ENCODE assay signal across 8 mouse cellular contexts in genomic region chr4:148590421-148591170, GRCm38 (mm10). TPM values are rescaled to one million over a fixed set of nuclear protein-coding genes. Genes with fewer than 3 reads are reported as not detected.
DNase-seq lines count a peak whose midpoint lies in the region; ATAC-seq and TF ChIP-seq lines count a peak whose summit lies in the region.

No protein-coding gene starts in this region.

- H3K4me2 ChIP-seq in forebrain, embryonic 11.5 days (ENCODE audit: low read depth, low read length, severe bottlenecking): peak overlapping the region; percentile 62
- H3K4me2 ChIP-seq in limb, embryonic 12.5 days: peak overlapping the region; percentile 91
- H3K4me2 ChIP-seq in neural tube, embryonic 11.5 days (ENCODE audit: low read depth): peak overlapping the region; percentile 90

- H3K9ac ChIP-seq in forebrain, embryonic 11.5 days (ENCODE audit: low read length): peak overlapping the region; percentile 21
- peak overlapping the region; percentile 52 for H3K9ac ChIP-seq in limb, embryonic 12.5 days (replicated peaks)
- peak overlapping the region; percentile 33 for H3K9ac ChIP-seq in neural tube, embryonic 11.5 days (ENCODE audit: low read length)

- intact Hi-C loops in left cerebral cortex, adult 2 months (cut with DNase I): no loop called here

- H3K9me3 ChIP-seq in forebrain, embryonic 11.5 days (ENCODE audit: control insufficient read depth, low read length): no peaks in the 10 kb centered on the region
- H3K9me3 ChIP-seq in limb, embryonic 12.5 days: no peaks in the 10 kb centered on the region
- no peaks in the 10 kb centered on the region for H3K9me3 ChIP-seq in neural tube, embryonic 11.5 days (ENCODE audit: control insufficient read depth, low read length)

- peaks cover 5% of the 10 kb centered on the region; the same call in 1 of the 2 replicates for H3K4me1 ChIP-seq in bone marrow, adult 2 months (ENCODE audit: control insufficient read depth, insufficient read depth, low read length)
- peaks cover 9% of the 10 kb centered on the region for H3K4me1 ChIP-seq in forebrain, embryonic 11.5 days (replicated peaks; ENCODE audit: control insufficient read depth, insufficient read depth, low read length)
- H3K4me1 ChIP-seq in limb, embryonic 12.5 days (replicated peaks): peaks cover 15% of the 10 kb centered on the region
- H3K4me1 ChIP-seq in neural tube, embryonic 11.5 days (ENCODE audit: control insufficient read depth, insufficient read depth, low read length): peaks cover 9% of the 10 kb centered on the region

- H3K27ac ChIP-seq in left cerebral cortex, adult 2 months: peak overlapping the region; percentile 90
- peak overlapping the region; percentile 46; the same call in 1 of the 2 replicates for H3K27ac ChIP-seq in bone marrow, adult 2 months (ENCODE audit: control insufficient read depth, insufficient read depth, low read depth, low read length, poor library complexity)
- H3K27ac ChIP-seq in forebrain, embryonic 11.5 days (ENCODE audit: low read depth, low read length): peak overlapping the region; percentile 54
- peak overlapping the region; percentile 66 for H3K27ac ChIP-seq in limb, embryonic 12.5 days
- no peak overlapping the region for H3K27ac ChIP-seq in neural tube, embryonic 11.5 days (ENCODE audit: low read depth, low read length)

- no peaks in the 10 kb centered on the region for H3K27me3 ChIP-seq in forebrain, embryonic 11.5 days (ENCODE audit: control insufficient read depth, insufficient read depth, low read length)
- H3K27me3 ChIP-seq in limb, embryonic 12.5 days: no peaks in the 10 kb centered on the region
- H3K27me3 ChIP-seq in neural tube, embryonic 11.5 days (ENCODE audit: control insufficient read depth, insufficient read depth, low read length): no peaks in the 10 kb centered on the region

- H3K4me3 ChIP-seq in left cerebral cortex, adult 2 months: peak overlapping the region; percentile 89
- peak overlapping the region; percentile 85 for H3K4me3 ChIP-seq in bone marrow, adult 2 months (replicated peaks; ENCODE audit: control insufficient read depth, low read depth, low read length)
- peak overlapping the region; percentile 71 for H3K4me3 ChIP-seq in forebrain, embryonic 11.5 days (ENCODE audit: low read depth, low read length)
- peak overlapping the region; percentile 98 for H3K4me3 ChIP-seq in limb, embryonic 12.5 days (replicated peaks)
- peak overlapping the region; percentile 92 for H3K4me3 ChIP-seq in neural tube, embryonic 11.5 days (ENCODE audit: low read depth, low read length)

- DNase-seq in left cerebral cortex, adult 2 months (ENCODE audit: extremely low spot score in 1 of 2, low spot score in 2 of 2): no peak
- DNase-seq in left cerebral cortex, adult 8-10 months (ENCODE audit: low spot score in 2 of 2): no peak
- DNase-seq in forebrain, embryonic 11.5 days (ENCODE audit: low spot score): no peak
- DNase-seq in neural tube, embryonic 11.5 days (ENCODE audit: low spot score): peak; percentile 34
- DNase-seq in adrenal gland, adult (ENCODE audit: inconsistent age in 2 of 2, low spot score in 1 of 2): no peak
- DNase-seq in adrenal gland, adult 8-10 months: no peak

- 4% methylated on average over 18 of the region's 18 CpGs for WGBS in bone marrow, adult 2 months
- WGBS in forebrain, embryonic 11.5 days: 11% methylated on average over 18 of the region's 18 CpGs
- WGBS in limb, embryonic 12.5 days: 7% methylated on average over 18 of the region's 18 CpGs
- 6% methylated on average over 18 of the region's 18 CpGs for WGBS in neural tube, embryonic 11.5 days

- TF ChIP-seq CTCF in left cerebral cortex, adult 2 months (IDR thresholded peaks at IDR 0.05): peak; percentile 14
- TF ChIP-seq CTCF in bone marrow, adult 2 months (IDR thresholded peaks at IDR 0.05; ENCODE audit: control insufficient read depth, insufficient read depth, low read length): no peak

- ATAC-seq in forebrain, embryonic 11.5 days (replicated peaks; ENCODE audit: low FRiP score): no peak
- no peak for ATAC-seq in limb, embryonic 12.5 days (ENCODE audit: insufficient number of reproducible peaks, insufficient read depth, low FRiP score, low TSS enrichment, low read depth)
- ATAC-seq in neural tube, embryonic 11.5 days (ENCODE audit: insufficient read depth, low FRiP score, low TSS enrichment): no peak

- no peak for TF ChIP-seq POLR2A in bone marrow, adult 2 months (IDR thresholded peaks at IDR 0.05; ENCODE audit: borderline replicate concordance, control insufficient read depth, low read depth, low read length)

- H3K36me3 ChIP-seq in forebrain, embryonic 11.5 days (ENCODE audit: control insufficient read depth, insufficient read depth, low read length): peaks cover 8% of the 10 kb centered on the region
- H3K36me3 ChIP-seq in limb, embryonic 12.5 days: peaks cover 30% of the 10 kb centered on the region
- peaks cover 15% of the 10 kb centered on the region for H3K36me3 ChIP-seq in neural tube, embryonic 11.5 days (ENCODE audit: control insufficient read depth, insufficient read depth, low read length)

RNA-seq across cellular contexts. Expression of gene Srm, which starts 0.7 kb away (rescaled TPM):
- total RNA-seq in left cerebral cortex, adult 2 months (2021): 10 to 100 TPM; 77.2 to 77.4 TPM
- 10 to 100 TPM; 76.3 to 81.3 (median 77.7) TPM for total RNA-seq in left cerebral cortex, adult 8-10 months (2022)
- 22.7 and 24.6 TPM in 2 replicates for polyA plus RNA-seq in bone marrow, adult 2 months (2011; ENCODE audit: insufficient read depth, insufficient read length, low replicate concordance, missing spikeins)
- polyA plus RNA-seq in forebrain, embryonic 11.5 days (2014; fragmentation: Nextera tagmentation; extraction: Ambion mirVana): 206 and 222 TPM in 2 replicates
- 190 and 198 TPM in 2 replicates for polyA plus RNA-seq in limb, embryonic 12.5 days (2016; fragmentation: Nextera tagmentation; extraction: Ambion mirVana)
- polyA plus RNA-seq in neural tube, embryonic 11.5 days (2014; fragmentation: Nextera tagmentation; extraction: Ambion mirVana): 194 and 196 TPM in 2 replicates
- 10 to 100 TPM; 67.4 to 91.6 (median 76.2) TPM for total RNA-seq in adrenal gland, adult 8-10 months (2022)

RNA-seq across cellular contexts. Expression of gene Masp2, which starts 11.8 kb away (rescaled TPM):
- total RNA-seq in left cerebral cortex, adult 2 months (2021): 1 to 10 TPM; 4.1 to 4.7 TPM
- 1 to 10 TPM; 1.9 to 4.2 (median 2.7) TPM for total RNA-seq in left cerebral cortex, adult 8-10 months (2022)
- 2.6 TPM in 1 of 2 replicates, not detected in the other for polyA plus RNA-seq in bone marrow, adult 2 months (2011; ENCODE audit: insufficient read depth, insufficient read length, low replicate concordance, missing spikeins)
- polyA plus RNA-seq in forebrain, embryonic 11.5 days (2014; fragmentation: Nextera tagmentation; extraction: Ambion mirVana): 0.36 TPM in 1 of 2 replicates, not detected in the other
- polyA plus RNA-seq in limb, embryonic 12.5 days (2016; fragmentation: Nextera tagmentation; extraction: Ambion mirVana): 0.10 and 0.24 TPM in 2 replicates
- polyA plus RNA-seq in neural tube, embryonic 11.5 days (2014; fragmentation: Nextera tagmentation; extraction: Ambion mirVana): 0.17 and 0.35 TPM in 2 replicates
- 1 to 10 TPM; 1.5 to 2.6 (median 1.6) TPM for total RNA-seq in adrenal gland, adult 8-10 months (2022)

RNA-seq across cellular contexts. Expression of gene Exosc10, which starts 32.4 kb away (rescaled TPM):
- 10 to 100 TPM; 50.0 to 50.6 TPM for total RNA-seq in left cerebral cortex, adult 2 months (2021)
- total RNA-seq in left cerebral cortex, adult 8-10 months (2022): 10 to 100 TPM; 47.1 to 49.6 (median 48.2) TPM
- 16.5 and 32.1 TPM in 2 replicates for polyA plus RNA-seq in bone marrow, adult 2 months (2011; ENCODE audit: insufficient read depth, insufficient read length, low replicate concordance, missing spikeins)
- polyA plus RNA-seq in forebrain, embryonic 11.5 days (2014; fragmentation: Nextera tagmentation; extraction: Ambion mirVana): 99.1 and 108 TPM in 2 replicates
- 110 and 113 TPM in 2 replicates for polyA plus RNA-seq in limb, embryonic 12.5 days (2016; fragmentation: Nextera tagmentation; extraction: Ambion mirVana)
- polyA plus RNA-seq in neural tube, embryonic 11.5 days (2014; fragmentation: Nextera tagmentation; extraction: Ambion mirVana): 102 and 108 TPM in 2 replicates
- 10 to 100 TPM; 42.4 to 58.8 (median 51.5) TPM for total RNA-seq in adrenal gland, adult 8-10 months (2022)

RNA-seq across cellular contexts. Expression of gene Tardbp, which starts 36.2 kb away (rescaled TPM):
- total RNA-seq in left cerebral cortex, adult 2 months (2021): 100 to 1,000 TPM; 198 to 208 TPM
- 100 to 1,000 TPM; 182 to 208 (median 193) TPM for total RNA-seq in left cerebral cortex, adult 8-10 months (2022)
- 172 and 301 TPM in 2 replicates for polyA plus RNA-seq in bone marrow, adult 2 months (2011; ENCODE audit: insufficient read depth, insufficient read length, low replicate concordance, missing spikeins)
- 225 and 238 TPM in 2 replicates for polyA plus RNA-seq in forebrain, embryonic 11.5 days (2014; fragmentation: Nextera tagmentation; extraction: Ambion mirVana)
- polyA plus RNA-seq in limb, embryonic 12.5 days (2016; fragmentation: Nextera tagmentation; extraction: Ambion mirVana): 398 and 416 TPM in 2 replicates
- polyA plus RNA-seq in neural tube, embryonic 11.5 days (2014; fragmentation: Nextera tagmentation; extraction: Ambion mirVana): 179 and 211 TPM in 2 replicates
- 100 to 1,000 TPM; 216 to 285 (median 243) TPM for total RNA-seq in adrenal gland, adult 8-10 months (2022)

RNA-seq across cellular contexts. Expression of gene Gm572, which starts 52.5 kb away (rescaled TPM):
- not detected for total RNA-seq in left cerebral cortex, adult 2 months (2021)
- total RNA-seq in left cerebral cortex, adult 8-10 months (2022): under 1 TPM in 2 of 4 experiments, not detected in 2; 0.23 to 0.44 TPM
- not detected in 2 replicates for polyA plus RNA-seq in bone marrow, adult 2 months (2011; ENCODE audit: insufficient read depth, insufficient read length, low replicate concordance, missing spikeins)
- polyA plus RNA-seq in forebrain, embryonic 11.5 days (2014; fragmentation: Nextera tagmentation; extraction: Ambion mirVana): not detected in 2 replicates
- not detected in 2 replicates for polyA plus RNA-seq in limb, embryonic 12.5 days (2016; fragmentation: Nextera tagmentation; extraction: Ambion mirVana)
- polyA plus RNA-seq in neural tube, embryonic 11.5 days (2014; fragmentation: Nextera tagmentation; extraction: Ambion mirVana): not detected in 2 replicates
- not detected for total RNA-seq in adrenal gland, adult 8-10 months (2022)
